Mouse (Mus musculus) heart, postnatal 25 days (tissue): ENCODE data around the gene Tenm2. TPM values are rescaled to one million over a fixed set of nuclear protein-coding genes. Genes with fewer than 3 reads are reported as not detected.

Source experiments
- DNase-seq: peaks from one replicate; pipeline ENCODE4 v3.0.0; 2022; ENCODE audit warnings: low spot score
- intact Hi-C: fragments of 180-260 bp; cut with DNase I; formaldehyde crosslinking; loops from one replicate; pipeline ENCODE4 v1.15.1; 2025
- total RNA-seq, 2 experiments: library from RNA; stranded (reverse); gene quantifications; 2 replicates each; pipeline ENCODE4 v1.2.3; 2021

The Tenm2 gene
- total RNA-seq, 2 experiments from 2014 or later: 0.08 TPM

DNA sequence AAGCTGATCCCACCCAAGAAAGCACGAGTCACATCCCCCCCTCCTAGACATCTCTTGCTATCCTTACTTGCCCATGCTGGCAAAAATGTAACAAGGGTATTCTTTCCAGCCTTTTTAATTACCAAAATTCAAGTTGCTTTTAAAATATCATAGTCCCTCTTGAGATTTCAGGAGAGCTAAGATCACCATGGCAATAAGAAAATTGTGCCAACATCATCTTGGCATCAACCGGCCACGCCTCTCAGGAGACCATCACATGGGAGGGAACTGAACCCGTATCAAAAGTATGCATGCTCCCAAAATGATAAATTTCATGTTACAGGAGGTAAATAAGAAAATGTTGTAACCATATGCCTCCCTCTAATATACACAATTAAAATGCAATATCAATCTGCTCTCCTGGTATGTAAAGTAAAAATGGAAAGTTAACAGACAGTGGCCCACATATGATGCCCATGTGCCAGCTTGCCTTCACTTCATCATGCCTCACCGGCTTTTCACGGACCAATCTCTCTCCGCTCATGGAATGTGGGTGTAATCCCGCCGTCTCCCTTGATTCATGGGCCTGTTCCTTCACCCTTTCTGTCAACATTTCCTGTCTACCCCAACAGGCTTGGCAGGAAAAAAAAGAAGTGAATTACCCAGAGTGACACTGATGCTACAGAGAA, 582.0 kb downstream of the Tenm2 start:
- intact Hi-C loops: no loop called here

DNA sequence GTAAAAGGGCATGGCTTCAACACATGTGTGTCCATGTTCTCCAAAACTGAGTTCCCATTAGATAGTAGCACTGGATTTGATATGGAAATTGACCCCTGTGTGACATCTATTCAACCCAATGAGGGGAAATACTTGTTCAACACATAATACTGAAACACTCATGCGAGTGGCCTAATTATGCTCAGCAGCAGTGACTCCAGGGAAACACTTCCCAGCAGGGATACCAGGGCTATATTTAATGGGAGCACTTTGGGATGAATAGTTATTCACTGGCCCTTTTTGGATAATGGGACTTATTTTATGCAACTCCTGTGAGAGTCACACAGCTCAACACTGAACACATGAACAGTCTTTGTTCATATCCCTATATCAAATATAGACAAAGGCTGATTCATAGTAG, 588.6 kb downstream of the Tenm2 start:
- intact Hi-C loops: no loop called here
- no peak for DNase-seq

More for the DNA sequence above, 582.0 kb downstream of the Tenm2 start:
- DNase-seq: no peak

DNA sequence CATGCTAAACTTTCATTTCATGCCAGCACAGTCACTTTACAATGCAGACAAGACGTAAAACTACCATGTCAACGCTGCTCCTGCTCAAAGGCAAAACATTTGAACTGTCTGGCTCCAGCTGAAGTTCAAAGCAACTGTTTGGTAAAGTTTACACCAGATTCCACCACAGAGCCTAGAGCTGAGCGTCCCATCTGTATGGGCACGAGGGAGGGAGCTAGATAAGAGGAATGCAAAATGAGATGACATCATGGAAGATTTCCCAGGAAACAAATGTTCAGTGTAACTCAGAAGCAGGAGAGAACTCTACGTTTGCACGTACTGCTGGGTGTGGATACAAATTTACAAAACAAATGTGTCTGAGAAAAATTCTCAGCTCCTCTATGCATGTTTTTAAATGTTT, 600.7 kb downstream of the Tenm2 start:
- intact Hi-C loops: no loop called here
- DNase-seq: no peak

DNA sequence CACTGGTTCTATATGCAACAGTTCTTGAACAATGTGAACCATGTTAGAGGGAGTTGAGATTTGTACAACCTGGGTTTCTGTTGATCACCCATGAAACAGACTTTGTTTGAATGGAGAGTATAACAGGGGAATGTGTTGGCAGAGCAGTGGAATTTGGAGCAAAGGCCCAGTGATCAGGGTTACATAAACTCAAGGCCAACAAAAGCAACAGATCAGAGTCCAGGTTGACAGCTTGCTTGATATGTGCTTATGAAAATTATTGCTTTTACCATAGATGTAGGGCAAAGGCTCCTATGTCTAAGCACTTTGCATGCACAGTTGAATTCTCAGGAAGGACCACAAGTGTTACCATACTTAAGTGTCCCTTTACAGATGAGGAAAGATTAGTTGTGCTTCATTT, 603.6 kb downstream of the Tenm2 start:
- intact Hi-C loops: no loop called here
- no peak for DNase-seq

DNA sequence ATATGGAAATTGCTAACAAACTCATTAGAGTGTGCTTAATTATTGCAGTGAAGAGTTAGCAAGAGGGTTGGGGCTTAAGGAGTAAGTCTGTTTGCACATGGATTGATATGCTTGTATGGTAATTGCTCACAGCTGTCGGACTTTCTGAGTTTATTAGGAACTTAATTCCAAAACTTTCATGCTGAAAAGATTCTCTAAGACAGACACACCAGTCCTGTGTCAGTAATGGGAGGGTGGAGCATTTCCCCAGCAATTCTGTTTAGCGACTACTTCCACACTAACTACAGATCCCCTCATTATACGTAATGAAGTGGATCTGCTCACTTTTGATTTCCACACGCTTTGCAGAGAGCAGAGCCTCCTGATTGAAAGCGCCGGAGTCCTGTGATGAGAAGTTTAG, 622.0 kb downstream of the Tenm2 start:
- no peak for DNase-seq
- intact Hi-C loops: no loop called here

DNA sequence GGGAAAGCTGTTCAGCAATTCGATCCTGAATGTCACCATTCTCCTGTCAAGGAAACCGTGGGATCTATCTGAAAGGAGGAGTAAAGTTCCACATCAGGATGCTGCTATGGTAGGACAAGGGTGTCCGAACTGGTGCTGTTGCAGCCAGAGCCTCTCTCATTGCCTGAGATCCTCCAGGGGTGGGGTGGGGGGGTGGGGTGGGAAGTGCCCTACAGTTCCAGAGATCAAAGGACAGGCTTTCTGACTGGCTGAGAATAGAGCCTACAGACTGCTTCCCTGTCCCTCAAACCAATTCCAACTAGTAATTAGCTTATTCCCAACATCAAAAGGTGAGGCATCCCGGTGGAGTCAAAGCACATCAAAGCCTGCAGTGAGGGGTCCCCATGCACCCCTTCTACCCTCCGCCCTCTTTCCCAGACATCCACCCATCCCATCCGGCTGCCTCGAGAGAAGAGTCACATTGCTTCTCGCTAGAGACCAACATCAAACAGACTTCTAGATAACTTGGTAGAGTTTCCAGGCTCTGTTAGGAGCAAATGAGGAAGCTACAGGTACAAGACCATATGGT, 630.9 kb downstream of the Tenm2 start:
- DNase-seq: no peak
- intact Hi-C loops: no loop called here

DNA sequence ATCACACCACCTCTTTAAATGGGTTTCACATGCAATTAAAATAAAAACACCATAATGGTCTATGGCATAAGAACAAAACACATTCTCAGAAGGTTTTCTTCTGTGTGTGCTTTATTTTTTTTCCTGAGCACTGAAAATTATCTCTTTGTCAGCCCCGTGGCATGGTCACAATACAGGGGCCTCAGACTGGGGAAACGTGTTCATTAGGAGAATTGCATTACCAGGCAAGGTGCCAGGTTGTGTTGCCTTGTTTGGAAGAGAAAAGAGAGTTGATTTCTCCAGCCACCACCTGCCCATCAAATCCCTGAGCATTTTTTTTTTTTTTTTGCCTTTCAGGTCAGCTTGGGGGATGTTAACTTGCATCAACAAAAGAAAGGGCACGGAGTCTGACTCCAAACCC, 631.5 kb downstream of the Tenm2 start:
- intact Hi-C loops: no loop called here
- no peak for DNase-seq

DNA sequence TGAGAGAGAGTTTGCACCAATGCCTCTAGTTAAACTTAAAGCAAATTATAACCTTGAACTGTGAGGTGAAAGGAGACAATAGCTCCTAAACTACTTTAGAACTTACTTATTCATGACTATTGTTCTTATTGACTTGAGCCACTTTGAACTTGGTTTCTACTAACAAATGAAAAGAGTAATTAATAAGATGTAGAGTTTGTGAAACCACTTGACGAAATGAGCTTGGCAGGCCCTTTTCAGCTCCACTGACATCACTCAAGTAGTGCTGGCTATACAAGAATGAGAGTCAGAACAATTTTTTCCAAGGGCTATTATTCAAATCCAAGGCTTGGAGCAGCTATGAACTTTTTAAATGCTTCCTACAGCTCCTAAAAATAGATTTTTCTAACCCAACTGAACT, 643.3 kb downstream of the Tenm2 start:
- no peak for DNase-seq
- intact Hi-C loops: no loop called here

DNA sequence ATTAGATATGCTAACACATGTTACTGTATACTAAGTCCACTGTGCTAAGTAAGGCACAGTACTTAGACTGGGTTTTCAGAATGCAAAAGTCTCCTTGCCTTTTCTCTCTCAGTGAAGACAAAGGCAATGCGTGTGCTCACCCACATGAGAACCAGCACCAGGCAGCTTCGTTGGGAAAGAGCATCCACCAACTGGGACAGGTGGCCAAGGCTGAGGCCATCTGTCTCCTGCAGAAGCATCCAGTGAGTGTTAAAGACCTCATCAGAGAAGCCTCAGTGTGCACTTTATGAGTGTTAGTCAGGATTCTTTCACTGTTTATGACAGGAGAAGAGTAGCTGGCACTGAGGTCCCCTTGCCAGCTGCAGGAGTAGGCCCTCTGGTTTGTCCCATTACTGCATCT, 669.6 kb downstream of the Tenm2 start:
- DNase-seq: no peak
- intact Hi-C loops: no loop called here

DNA sequence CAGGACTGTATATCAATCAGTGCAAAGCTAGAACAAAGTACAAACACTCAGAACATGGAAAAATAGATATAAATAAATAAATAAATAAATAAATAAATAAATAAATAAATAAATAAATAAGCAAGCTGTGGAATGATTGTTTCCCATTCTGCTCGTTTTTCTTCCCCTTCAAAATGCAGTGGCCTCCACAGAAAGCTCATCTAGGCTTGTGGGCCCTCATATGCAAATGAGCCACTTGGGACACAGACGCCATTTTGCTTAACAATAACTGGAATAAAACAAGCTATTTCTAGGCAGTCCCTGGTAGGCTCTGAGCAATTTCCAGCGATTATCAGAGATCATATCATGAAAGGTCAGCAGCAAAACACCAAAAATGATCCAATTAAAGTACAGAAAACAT, 672.9 kb downstream of the Tenm2 start:
- DNase-seq: no peak
- intact Hi-C loops: no loop called here

DNA sequence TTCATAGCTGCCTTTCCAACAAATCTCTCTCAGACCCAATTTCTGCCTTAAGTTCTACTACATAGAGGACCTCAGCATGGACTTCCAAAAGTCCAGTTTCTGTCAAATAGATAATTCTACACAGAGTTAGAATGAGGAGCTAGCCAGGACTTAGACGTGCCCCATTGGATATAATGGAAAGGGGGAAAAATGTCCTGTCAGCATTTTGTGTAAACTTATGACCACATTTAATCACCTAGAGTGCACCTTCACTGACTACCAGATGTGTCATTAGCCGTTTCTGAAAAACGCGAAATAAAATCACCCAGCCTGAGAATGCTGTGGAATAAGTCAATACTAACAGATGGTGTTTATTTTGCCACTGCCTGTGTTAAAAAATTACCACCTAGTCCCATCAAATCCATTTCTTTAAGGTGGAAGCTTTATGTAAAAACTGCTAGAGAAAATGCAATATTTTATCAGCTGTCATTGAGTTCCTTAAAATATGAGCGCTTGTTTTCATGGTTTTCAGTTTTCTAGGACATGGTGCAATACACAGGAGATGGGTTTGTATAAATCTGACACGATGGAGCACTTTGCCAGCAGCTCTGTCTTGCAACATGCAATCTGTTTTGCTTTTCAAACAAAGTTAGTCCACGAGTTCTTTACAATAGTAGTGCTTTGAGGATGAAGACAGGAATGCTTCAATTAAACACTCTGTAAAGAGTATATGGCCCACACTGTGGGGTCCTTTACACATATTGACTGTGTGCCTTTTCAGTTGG, 674.8 kb downstream of the Tenm2 start:
- intact Hi-C loops: no loop called here

DNA sequence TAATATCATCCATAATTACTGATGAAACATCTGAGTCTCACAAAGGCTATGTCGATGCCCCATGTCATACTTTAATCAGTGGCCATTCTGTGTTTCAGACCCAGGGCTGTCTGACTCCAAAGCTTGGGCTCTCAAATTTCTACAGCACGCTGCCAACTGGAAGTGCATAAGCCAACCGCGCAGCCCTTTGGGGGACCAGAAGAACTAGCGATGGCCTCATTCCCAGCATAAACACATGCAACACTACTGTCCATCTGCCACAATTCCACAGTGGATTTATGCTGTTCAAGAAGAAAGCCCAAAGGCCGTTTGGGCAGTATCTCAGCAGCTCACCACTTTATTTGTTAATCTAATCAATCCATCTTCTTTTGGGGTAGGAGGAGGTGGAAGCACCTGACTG, 678.4 kb downstream of the Tenm2 start:
- intact Hi-C loops: no loop called here
- DNase-seq: no peak

More for the DNA sequence above, 674.8 kb downstream of the Tenm2 start:
- DNase-seq: no peak

DNA sequence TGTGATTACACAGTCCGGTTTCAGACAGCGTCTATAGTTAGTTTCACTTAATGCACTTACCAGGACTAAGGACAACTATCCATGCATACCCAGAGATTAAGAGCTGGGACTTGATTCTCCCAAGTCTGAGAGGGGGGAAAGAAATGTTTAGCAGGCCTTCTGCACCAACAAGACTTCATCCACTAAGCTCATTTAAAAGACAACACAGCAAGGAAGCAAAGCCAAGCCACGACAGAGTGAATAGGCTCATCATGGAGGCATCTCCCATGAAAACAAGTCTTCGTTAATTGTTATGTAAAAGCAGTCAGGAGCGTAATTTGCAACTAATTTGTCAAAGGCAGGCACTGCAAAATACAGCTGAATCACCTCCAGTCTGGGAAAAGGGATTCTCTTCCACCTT, 682.5 kb downstream of the Tenm2 start:
- intact Hi-C loops: no loop called here
- DNase-seq: no peak

DNA sequence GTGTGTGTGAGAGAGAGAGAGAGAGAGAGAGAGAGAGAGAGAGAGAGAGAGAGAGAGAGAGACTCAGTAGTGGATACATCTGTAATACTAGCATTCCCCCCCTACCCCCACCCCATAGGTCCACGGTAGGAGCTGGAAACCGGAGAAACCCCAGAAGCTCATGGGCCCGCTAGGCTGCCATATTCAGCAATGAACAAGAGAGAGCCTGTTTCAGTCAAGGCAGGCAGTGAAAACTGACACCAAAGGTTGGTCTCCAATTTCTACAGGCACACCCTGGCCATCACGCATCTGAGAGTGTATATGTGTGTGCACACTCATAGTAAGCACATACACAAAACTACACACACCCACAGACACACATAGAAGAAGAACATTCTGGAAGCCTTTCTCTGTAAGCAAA, 685.1 kb downstream of the Tenm2 start:
- intact Hi-C loops: no loop called here
- no peak for DNase-seq

DNA sequence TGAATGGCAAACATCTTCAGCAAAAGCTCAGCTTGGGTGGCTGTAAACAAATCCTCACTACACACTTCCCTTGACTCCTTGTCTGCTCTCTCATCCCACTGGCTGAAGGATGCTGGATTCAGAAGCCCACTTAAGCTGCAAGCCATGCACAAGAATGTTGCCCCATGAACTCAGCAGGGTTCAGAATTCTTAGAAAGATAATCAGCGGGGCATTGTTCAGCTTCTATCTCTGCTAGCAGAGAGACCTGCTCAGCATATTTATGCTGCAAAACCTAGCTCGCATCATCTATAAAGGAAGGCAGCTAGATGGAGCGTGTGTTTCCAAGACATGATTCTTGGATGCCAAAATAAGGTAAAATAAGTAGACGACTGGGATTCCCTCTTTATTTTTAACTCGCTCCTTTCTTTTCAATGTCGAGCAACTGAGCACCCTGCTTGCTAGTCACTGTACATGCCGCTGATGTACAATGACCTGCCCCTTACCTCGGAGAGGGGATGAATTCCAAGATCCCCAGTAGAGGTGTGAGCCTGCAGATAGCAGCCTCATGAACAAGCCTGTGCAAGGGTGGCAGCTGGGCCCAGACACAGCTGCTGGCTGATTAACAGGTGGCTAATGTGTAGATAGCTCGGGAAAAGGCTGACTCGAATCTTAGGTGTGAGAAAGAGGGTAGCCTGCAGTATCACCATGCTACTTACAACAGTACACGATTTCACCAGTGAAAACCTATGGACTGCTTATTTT, 686.2 kb downstream of the Tenm2 start:
- intact Hi-C loops: no loop called here
- no peak for DNase-seq

DNA sequence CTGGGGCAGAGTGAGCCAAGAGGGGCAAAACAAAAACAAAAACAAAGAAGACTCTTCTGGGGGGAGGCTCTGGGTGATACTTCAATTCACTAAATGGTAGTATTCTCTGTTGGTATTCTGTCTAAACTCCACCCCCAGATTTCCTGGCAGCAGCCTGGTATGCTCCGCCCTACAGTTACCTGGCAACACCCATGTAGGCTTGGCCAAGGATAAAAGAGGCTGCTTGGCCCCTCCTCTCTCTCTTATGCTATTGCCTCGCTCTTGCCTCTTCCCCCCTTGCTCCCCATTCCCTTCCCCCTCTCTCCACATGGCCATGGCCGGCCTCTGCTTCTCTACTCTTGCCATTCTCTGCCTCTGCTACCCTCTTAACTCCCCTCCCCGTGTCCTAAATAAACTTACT, 687.6 kb downstream of the Tenm2 start:
- no peak for DNase-seq
- intact Hi-C loops: no loop called here

DNA sequence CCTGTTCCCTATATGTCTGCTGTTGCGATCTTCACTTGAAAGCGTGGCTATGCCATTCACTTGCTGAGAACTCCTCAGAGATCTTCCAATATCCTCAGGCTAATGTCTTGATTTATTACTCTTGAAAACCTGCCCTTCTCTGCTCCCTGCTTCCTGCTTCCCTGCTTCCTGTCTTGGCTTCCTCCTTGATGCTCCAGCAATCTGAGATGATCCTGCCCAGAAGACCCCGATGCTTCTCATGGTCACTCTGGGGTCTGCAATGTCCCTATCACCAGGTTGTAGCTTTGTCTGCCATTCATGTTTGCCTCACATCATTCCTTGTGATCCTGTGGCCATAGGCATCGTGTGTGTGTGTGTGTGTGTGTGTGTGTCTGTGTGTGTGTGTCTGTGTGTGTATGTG, 697.6 kb downstream of the Tenm2 start:
- intact Hi-C loops: no loop called here

DNA sequence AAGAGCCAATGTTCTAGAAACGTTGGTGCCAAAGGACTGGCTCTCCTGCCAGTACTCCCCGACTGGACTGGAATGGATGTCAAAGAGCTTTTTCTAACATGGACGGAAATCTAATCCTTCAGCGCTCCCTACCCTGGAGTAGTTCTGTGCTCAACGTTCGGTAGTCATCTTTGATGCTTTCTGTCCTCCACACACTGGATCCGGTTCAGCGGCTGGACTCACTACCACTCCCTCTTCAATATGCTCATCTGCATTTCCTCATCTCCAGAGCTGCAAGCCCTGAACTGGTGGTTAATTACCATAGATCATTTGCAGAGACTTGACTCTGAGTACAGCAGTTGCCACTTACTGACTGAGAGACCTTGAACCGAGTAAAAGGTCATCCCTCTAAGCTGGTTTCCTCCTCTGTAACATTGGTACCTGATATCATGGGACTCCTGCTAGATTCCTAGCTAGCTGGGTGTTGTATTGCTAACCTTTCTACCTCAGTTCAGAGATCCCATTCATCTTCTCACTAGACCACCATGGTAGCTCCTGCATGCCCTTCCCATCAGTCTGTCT, 698.1 kb downstream of the Tenm2 start:
- intact Hi-C loops: no loop called here
- no peak for DNase-seq

More for the DNA sequence above, 697.6 kb downstream of the Tenm2 start:
- DNase-seq: no peak

DNA sequence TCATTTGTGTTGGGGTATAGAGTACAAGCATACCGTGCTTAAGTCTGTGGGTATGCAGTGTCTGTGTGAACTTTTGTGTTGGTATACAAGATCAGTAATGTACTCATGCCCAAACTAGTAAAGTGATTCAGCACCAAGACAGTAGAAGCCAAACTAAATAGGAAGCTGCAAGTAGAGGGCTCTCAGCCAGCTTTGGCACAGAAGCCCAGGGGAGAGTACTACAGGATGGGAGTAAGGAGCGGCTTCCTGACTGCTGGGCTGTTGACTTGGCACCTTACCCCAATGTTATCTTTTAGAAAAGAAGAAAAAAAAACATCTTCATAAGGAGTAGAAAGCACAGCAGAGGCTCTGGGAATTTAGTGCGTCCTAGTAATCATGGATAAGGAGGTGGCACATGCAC, 700.2 kb downstream of the Tenm2 start:
- intact Hi-C loops: no loop called here
- peak; percentile 4 for DNase-seq

DNA sequence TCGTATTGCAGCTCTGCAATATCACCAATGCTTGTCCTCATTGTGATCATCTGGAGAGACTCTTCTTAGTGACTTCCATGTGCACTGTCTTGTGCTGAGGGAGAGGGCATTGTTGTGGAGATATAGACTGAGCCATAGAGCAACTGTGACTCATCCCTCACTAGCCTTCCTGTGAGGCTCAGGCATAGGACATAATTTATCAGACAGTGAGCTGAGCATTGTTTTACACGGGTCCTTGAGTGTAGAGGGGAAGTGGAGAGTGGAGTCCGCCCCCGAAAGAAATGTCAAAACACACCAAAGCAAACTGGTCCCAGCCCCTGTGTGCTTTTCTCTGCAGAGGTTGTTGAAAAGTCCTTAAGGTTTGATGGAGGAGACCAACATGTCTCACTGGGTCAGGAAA, 704.1 kb downstream of the Tenm2 start:
- intact Hi-C loops: no loop called here

DNA sequence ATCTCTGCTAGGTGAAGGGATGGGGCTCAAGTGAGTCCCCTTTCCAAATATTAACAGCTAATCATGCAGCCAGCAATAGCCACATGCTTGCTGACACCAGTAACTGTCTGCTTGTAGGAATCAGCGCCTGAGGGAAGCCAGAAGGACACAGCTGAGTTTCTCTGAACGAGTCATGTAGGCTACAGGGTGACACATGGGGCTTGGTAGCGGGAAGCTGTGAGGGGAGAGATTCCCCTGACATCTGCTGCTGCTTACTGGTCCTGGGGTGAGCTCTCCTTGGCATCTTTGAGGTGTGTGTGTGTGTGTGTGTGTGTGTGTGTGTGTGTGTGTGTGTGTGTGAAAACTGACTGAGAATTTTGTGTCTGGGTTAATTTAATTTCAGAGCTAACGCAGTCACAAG, 708.3 kb downstream of the Tenm2 start:
- intact Hi-C loops: no loop called here

More for the DNA sequence above, 704.1 kb downstream of the Tenm2 start:
- DNase-seq: no peak

More for the DNA sequence above, 708.3 kb downstream of the Tenm2 start:
- no peak for DNase-seq
